Comparison of ENCODE assay signal across 23 mouse cellular contexts in genomic region chr5:149737210-149737609, GRCm38 (mm10). TPM values are rescaled to one million over a fixed set of nuclear protein-coding genes. Genes with fewer than 3 reads are reported as not detected.
A peak's percentile ranks its signal among the peaks of the same experiment; 100 is the strongest.
DNase-seq lines count a peak whose midpoint lies in the region; ATAC-seq lines count a peak whose summit lies in the region.
"Had no signal": no experiment of that assay in that cellular context is flagged by ENCODE, and none has a peak within 500 bp of the region (broad histone marks: within the 10 kb centered on the region; RNA-seq: fewer than 3 reads in every experiment).

No protein-coding gene starts in this region.

- no peak overlapping the region for H3K27ac ChIP-seq in embryonic facial prominence, embryonic 11.5 days (replicated peaks; ENCODE audit: low read depth, low read length)
- H3K27ac ChIP-seq in embryonic facial prominence, embryonic 10.5 days (replicated peaks) = no peak overlapping the region
- H3K27ac ChIP-seq in hindbrain, embryonic 12.5 days = no peak overlapping the region
- H3K27ac ChIP-seq in hindbrain, embryonic 11.5 days (ENCODE audit: low read depth, low read length) = no peak overlapping the region
- no peak overlapping the region for H3K27ac ChIP-seq in midbrain, embryonic 12.5 days (replicated peaks)
- H3K27ac ChIP-seq in midbrain, embryonic 15.5 days = no peak overlapping the region
- no peak overlapping the region for H3K27ac ChIP-seq in embryonic facial prominence, embryonic 13.5 days
- H3K27ac ChIP-seq: forebrain, embryonic 13.5 days; left cerebral cortex, adult 2 months; liver, embryonic 14.5 days; macrophage; stomach, postnatal 0 days had no signal

- 95% methylated on average over 1 of the region's 1 CpGs for WGBS in embryonic facial prominence, embryonic 11.5 days
- 94% methylated on average over 1 of the region's 1 CpGs for WGBS in embryonic facial prominence, embryonic 10.5 days
- WGBS in hindbrain, embryonic 12.5 days = 98% methylated on average over 1 of the region's 1 CpGs
- 92% methylated on average over 1 of the region's 1 CpGs for WGBS in hindbrain, embryonic 11.5 days
- 95% methylated on average over 1 of the region's 1 CpGs for WGBS in midbrain, embryonic 12.5 days
- WGBS in midbrain, embryonic 15.5 days = 93% methylated on average over 1 of the region's 1 CpGs
- whole genome bisulfite sequencing in embryonic facial prominence, embryonic 13.5 days = 93% methylated on average over 1 of the region's 1 CpGs

- ATAC-seq in embryonic facial prominence, embryonic 11.5 days (replicated peaks; ENCODE audit: insufficient number of reproducible peaks, low FRiP score, low TSS enrichment, low read depth) = peak; percentile 61; the same call in 1 of the 2 replicates
- 0 out of 2 replicates have a peak, but pooled peaks have one; percentile 22 for ATAC-seq in hindbrain, embryonic 12.5 days (ENCODE audit: low FRiP score)
- ATAC-seq in hindbrain, embryonic 11.5 days (ENCODE audit: low FRiP score) = no peak
- peak; percentile 23; the same call in 1 of the 2 replicates for ATAC-seq in midbrain, embryonic 12.5 days (ENCODE audit: low FRiP score, low read depth)
- no peak for ATAC-seq in midbrain, embryonic 15.5 days (replicated peaks)
- ATAC-seq in embryonic facial prominence, embryonic 13.5 days (ENCODE audit: insufficient number of reproducible peaks, insufficient read depth, low FRiP score, low TSS enrichment, low read depth) = peak; percentile 66
- ATAC-seq: forebrain, embryonic 13.5 days had no signal

- no peak overlapping the region for H3K9ac ChIP-seq in embryonic facial prominence, embryonic 11.5 days (replicated peaks; ENCODE audit: low read length)
- H3K9ac ChIP-seq in hindbrain, embryonic 12.5 days = no peak overlapping the region
- H3K9ac ChIP-seq in hindbrain, embryonic 11.5 days (ENCODE audit: low read depth, low read length) = no peak overlapping the region
- H3K9ac ChIP-seq in midbrain, embryonic 12.5 days (replicated peaks) = no peak overlapping the region
- no peak overlapping the region for H3K9ac ChIP-seq in midbrain, embryonic 15.5 days
- H3K9ac ChIP-seq in embryonic facial prominence, embryonic 13.5 days = no peak overlapping the region
- H3K9ac ChIP-seq: forebrain, embryonic 13.5 days; liver, embryonic 14.5 days had no signal

- no peaks in the 10 kb centered on the region for H3K4me1 ChIP-seq in embryonic facial prominence, embryonic 11.5 days (ENCODE audit: control insufficient read depth, insufficient read depth, low read length)
- no peaks in the 10 kb centered on the region for H3K4me1 ChIP-seq in embryonic facial prominence, embryonic 10.5 days
- H3K4me1 ChIP-seq in hindbrain, embryonic 12.5 days = no peaks in the 10 kb centered on the region
- no peaks in the 10 kb centered on the region for H3K4me1 ChIP-seq in hindbrain, embryonic 11.5 days (replicated peaks; ENCODE audit: control insufficient read depth, insufficient read depth, low read length)
- no peaks in the 10 kb centered on the region for H3K4me1 ChIP-seq in midbrain, embryonic 12.5 days
- no peaks in the 10 kb centered on the region for H3K4me1 ChIP-seq in midbrain, embryonic 15.5 days
- no peaks in the 10 kb centered on the region for H3K4me1 ChIP-seq in embryonic facial prominence, embryonic 13.5 days
- H3K4me1 ChIP-seq: forebrain, embryonic 13.5 days had no signal

- H3K4me3 ChIP-seq in embryonic facial prominence, embryonic 11.5 days (ENCODE audit: low read depth, low read length) = no peak overlapping the region
- H3K4me3 ChIP-seq in embryonic facial prominence, embryonic 10.5 days = no peak overlapping the region
- H3K4me3 ChIP-seq in hindbrain, embryonic 12.5 days = no peak overlapping the region
- H3K4me3 ChIP-seq in hindbrain, embryonic 11.5 days (ENCODE audit: low read depth, low read length) = no peak overlapping the region
- no peak overlapping the region for H3K4me3 ChIP-seq in midbrain, embryonic 12.5 days
- no peak overlapping the region for H3K4me3 ChIP-seq in midbrain, embryonic 15.5 days
- H3K4me3 ChIP-seq in embryonic facial prominence, embryonic 13.5 days = no peak overlapping the region
- H3K4me3 ChIP-seq: forebrain, embryonic 13.5 days; left cerebral cortex, adult 2 months had no signal

- H3K9me3 ChIP-seq in embryonic facial prominence, embryonic 11.5 days (replicated peaks; ENCODE audit: control insufficient read depth, low read length) = no peaks in the 10 kb centered on the region
- peaks cover 15% of the 10 kb centered on the region; the same call in 1 of the 2 replicates for H3K9me3 ChIP-seq in embryonic facial prominence, embryonic 10.5 days
- peaks cover 7% of the 10 kb centered on the region; the same call in 1 of the 2 replicates for H3K9me3 ChIP-seq in hindbrain, embryonic 12.5 days (replicated peaks)
- no peaks in the 10 kb centered on the region for H3K9me3 ChIP-seq in hindbrain, embryonic 11.5 days (ENCODE audit: control insufficient read depth, low read length)
- H3K9me3 ChIP-seq in midbrain, embryonic 12.5 days = peaks cover 8% of the 10 kb centered on the region
- H3K9me3 ChIP-seq in midbrain, embryonic 15.5 days = 0 out of 2 replicates have a peak, but pooled peaks cover 5% of the 10 kb centered on the region
- peaks cover 10% of the 10 kb centered on the region for H3K9me3 ChIP-seq in embryonic facial prominence, embryonic 13.5 days
- H3K9me3 ChIP-seq: forebrain, embryonic 13.5 days had no signal

- H3K27me3 ChIP-seq in embryonic facial prominence, embryonic 11.5 days (ENCODE audit: control insufficient read depth, insufficient read depth, low read length) = no peaks in the 10 kb centered on the region
- H3K27me3 ChIP-seq in embryonic facial prominence, embryonic 10.5 days (replicated peaks; ENCODE audit: low read depth, poor library complexity, severe bottlenecking) = no peaks in the 10 kb centered on the region
- H3K27me3 ChIP-seq in hindbrain, embryonic 12.5 days = no peaks in the 10 kb centered on the region
- H3K27me3 ChIP-seq in hindbrain, embryonic 11.5 days (ENCODE audit: control insufficient read depth, insufficient read depth, low read length) = no peaks in the 10 kb centered on the region
- no peaks in the 10 kb centered on the region for H3K27me3 ChIP-seq in midbrain, embryonic 12.5 days
- H3K27me3 ChIP-seq in midbrain, embryonic 15.5 days (replicated peaks) = no peaks in the 10 kb centered on the region
- no peaks in the 10 kb centered on the region for H3K27me3 ChIP-seq in embryonic facial prominence, embryonic 13.5 days
- H3K27me3 ChIP-seq: forebrain, embryonic 13.5 days had no signal

- DNase-seq in embryonic facial prominence, embryonic 11.5 days (ENCODE audit: low spot score) = no peak
- no peak for DNase-seq in embryonic facial prominence, embryonic 10.5 days (ENCODE audit: low spot score)
- DNase-seq in hindbrain, embryonic 11.5 days (ENCODE audit: low spot score) = no peak
- DNase-seq in kidney, postnatal 10 days = no peak
- DNase-seq: adrenal gland, postnatal 10 days; cerebellum, adult 2 months; cerebellum, postnatal 25 days; gastrocnemius, postnatal 10 days; heart, postnatal 14 days; kidney, adult 11 months; right cerebral cortex, postnatal 14 days; thymus, adult 2 months; thymus, postnatal 4 days had no signal

- H3K36me3 ChIP-seq in embryonic facial prominence, embryonic 11.5 days (replicated peaks; ENCODE audit: control insufficient read depth, insufficient read depth, low read depth, low read length) = no peaks in the 10 kb centered on the region
- H3K36me3 ChIP-seq in embryonic facial prominence, embryonic 10.5 days (replicated peaks) = peaks cover 61% of the 10 kb centered on the region
- H3K36me3 ChIP-seq in hindbrain, embryonic 12.5 days = peaks cover 19% of the 10 kb centered on the region; the same call in 1 of the 2 replicates
- no peaks in the 10 kb centered on the region for H3K36me3 ChIP-seq in hindbrain, embryonic 11.5 days (ENCODE audit: control insufficient read depth, insufficient read depth, low read length)
- H3K36me3 ChIP-seq in midbrain, embryonic 12.5 days = peaks cover 21% of the 10 kb centered on the region
- 0 out of 2 replicates have a peak, but pooled peaks cover 3% of the 10 kb centered on the region for H3K36me3 ChIP-seq in midbrain, embryonic 15.5 days (replicated peaks)
- H3K36me3 ChIP-seq in embryonic facial prominence, embryonic 13.5 days = peaks cover 43% of the 10 kb centered on the region

- no peak overlapping the region for H3K4me2 ChIP-seq in embryonic facial prominence, embryonic 11.5 days (ENCODE audit: low read depth, low read length)
- H3K4me2 ChIP-seq in hindbrain, embryonic 12.5 days (replicated peaks) = no peak overlapping the region
- no peak overlapping the region for H3K4me2 ChIP-seq in hindbrain, embryonic 11.5 days (replicated peaks; ENCODE audit: low read depth, low read length)
- no peak overlapping the region for H3K4me2 ChIP-seq in midbrain, embryonic 12.5 days (replicated peaks)
- no peak overlapping the region for H3K4me2 ChIP-seq in midbrain, embryonic 15.5 days
- no peak overlapping the region for H3K4me2 ChIP-seq in embryonic facial prominence, embryonic 13.5 days
- H3K4me2 ChIP-seq: forebrain, embryonic 13.5 days; heart, embryonic 11.5 days had no signal

RNA-seq across cellular contexts. Expression of gene B3glct, which starts 59.2 kb away (rescaled TPM):
- polyA plus RNA-seq in embryonic facial prominence, embryonic 11.5 days (2014; fragmentation: Nextera tagmentation; extraction: Ambion mirVana) = 16.8 and 19.0 TPM in 2 replicates
- polyA plus RNA-seq in embryonic facial prominence, embryonic 10.5 days (2016; fragmentation: Nextera tagmentation; extraction: Ambion mirVana) = 14.4 and 15.1 TPM in 2 replicates
- polyA plus RNA-seq in hindbrain, embryonic 12.5 days (2016; fragmentation: Nextera tagmentation; extraction: Ambion mirVana) = 14.8 and 16.3 TPM in 2 replicates
- polyA plus RNA-seq in hindbrain, embryonic 11.5 days (2014; fragmentation: Nextera tagmentation; extraction: Ambion mirVana) = 15.3 and 15.8 TPM in 2 replicates
- polyA plus RNA-seq in midbrain, embryonic 12.5 days (2016; fragmentation: Nextera tagmentation; extraction: Ambion mirVana) = 15.2 and 16.0 TPM in 2 replicates
- 14.7 and 15.7 TPM in 2 replicates for polyA plus RNA-seq in midbrain, embryonic 15.5 days (2015; fragmentation: Nextera tagmentation; extraction: Ambion mirVana)
- 14.7 and 14.8 TPM in 2 replicates for polyA plus RNA-seq in embryonic facial prominence, embryonic 13.5 days (2015; fragmentation: Nextera tagmentation; extraction: Ambion mirVana)

Comparison
In these comparisons a context has a peak if more than half of its experiments do, and no peak if none do; other contexts are left out.
1. ATAC-seq: peak in embryonic facial prominence, embryonic 11.5 days (single experiment), hindbrain, embryonic 12.5 days (single experiment), midbrain, embryonic 12.5 days (single experiment) and embryonic facial prominence, embryonic 13.5 days (single experiment); none in hindbrain, embryonic 11.5 days (single experiment) and midbrain, embryonic 15.5 days (single experiment).